Mouse (Mus musculus): ENCODE data around the gene Uqcrc2. TPM values are rescaled to one million over a fixed set of nuclear protein-coding genes. Genes with fewer than 3 reads are reported as not detected.

The Uqcrc2 gene
- polyA plus RNA-seq, 1 experiment from 2014 or later = 345 TPM

Other genes with a start within 250 kb of the Uqcrc2 start
- not detected in 2 replicates for gene Abca16, start 225.5 kb upstream of the Uqcrc2 start, polyA plus RNA-seq (2015; fragmentation: Nextera tagmentation; extraction: Ambion mirVana)
- 0.18 and 0.34 TPM in 2 replicates for gene Pdzd9, start 35.2 kb downstream of the Uqcrc2 start, polyA plus RNA-seq (2015; fragmentation: Nextera tagmentation; extraction: Ambion mirVana)
- 5.1 and 6.3 TPM in 2 replicates for gene Mosmo, start 42.4 kb downstream of the Uqcrc2 start, polyA plus RNA-seq (2015; fragmentation: Nextera tagmentation; extraction: Ambion mirVana)
- gene Vwa3a, start 104.1 kb downstream of the Uqcrc2 start, polyA plus RNA-seq (2015; fragmentation: Nextera tagmentation; extraction: Ambion mirVana) = 0.38 and 0.44 TPM in 2 replicates
- gene Gm5737, start 177.2 kb downstream of the Uqcrc2 start, polyA plus RNA-seq (2015; fragmentation: Nextera tagmentation; extraction: Ambion mirVana) = not detected in 2 replicates
- gene Eef2k, start 207.7 kb downstream of the Uqcrc2 start, polyA plus RNA-seq (2015; fragmentation: Nextera tagmentation; extraction: Ambion mirVana) = 54.1 and 59.6 TPM in 2 replicates